Mouse (Mus musculus): ENCODE results near the gene Gm49405. TPM values are rescaled to one million over a fixed set of nuclear protein-coding genes. Genes with fewer than 3 reads are reported as not detected.
"Not testable (repeated sequence)": the region's sequence is repeated elsewhere in the genome, so short reads cannot be mapped to it uniquely, and the experiment has no call there.

Gene Gm49405
- polyA plus RNA-seq (2012; rRNA removed) = 4.8 and 5.5 TPM in 2 replicates

GRCm38 (mm10) chr19:4000119-4000900 lies at the start of gene Gm49405, which contains the start of gene Nudt8:
Gene Gm49405 (plus strand): TSS chr19:4000626.
Gene Nudt8 (plus strand): TSS chr19:4000580.
- TF ChIP-seq CTCF (IDR thresholded peaks at IDR 0.05; ENCODE audit: borderline replicate concordance, insufficient read depth, low read depth, low read length) = peak; percentile 70; the same call in 1 of the 2 replicates
- peak; percentile 94 for TF ChIP-seq POLR2A (IDR thresholded peaks at IDR 0.05; ENCODE audit: borderline replicate concordance, insufficient read depth, low read length)
- DNase-seq = peak; percentile 97 to 98
- under 1% methylated on average over 64 of the region's 64 CpGs for WGBS

GRCm38 (mm10) chr19:3951461-3951860 lies 49.0 kb upstream of the Gm49405 start:
- H3K27ac ChIP-seq (ENCODE audit: insufficient read depth, low read length) = no peak overlapping the region
- no peak for TF ChIP-seq CTCF (IDR thresholded peaks at IDR 0.05; ENCODE audit: borderline replicate concordance, insufficient read depth, low read depth, low read length)
- TF ChIP-seq POLR2A (IDR thresholded peaks at IDR 0.05; ENCODE audit: borderline replicate concordance, insufficient read depth, low read length) = no peak
- H3K4me3 ChIP-seq (replicated peaks; ENCODE audit: insufficient read depth, low read depth, low read length) = no peak overlapping the region
- no peaks in the 10 kb centered on the region for H3K27me3 ChIP-seq (ENCODE audit: control insufficient read depth, insufficient read depth, low read length)
- H3K4me1 ChIP-seq (ENCODE audit: control insufficient read depth, insufficient read depth, low read length) = peaks cover 3% of the 10 kb centered on the region; the same call in 1 of the 2 replicates
- DNase-seq = no peak

More at GRCm38 (mm10) chr19:4000119-4000900, at the start of gene Gm49405, which contains the start of gene Nudt8:
- no peaks in the 10 kb centered on the region for H3K27me3 ChIP-seq (ENCODE audit: control insufficient read depth, insufficient read depth, low read length)
- peaks cover 9% of the 10 kb centered on the region; the same call in 1 of the 2 replicates for H3K4me1 ChIP-seq (ENCODE audit: control insufficient read depth, insufficient read depth, low read length)
- H3K27ac ChIP-seq (ENCODE audit: insufficient read depth, low read length) = peak within 1 kb of the TSS; percentile 71
- peak within 1 kb of the TSS; percentile 52 for H3K4me3 ChIP-seq (replicated peaks; ENCODE audit: insufficient read depth, low read depth, low read length)

- Histone ChIP-seq H3K27ac (ENCODE audit: insufficient read depth, low read length) (no peak overlapping the region), H3K4me3 (replicated peaks; ENCODE audit: insufficient read depth, low read depth, low read length) (no peak overlapping the region), H3K27me3 (ENCODE audit: control insufficient read depth, insufficient read depth, low read length) (no peaks in the 10 kb centered on the region), H3K4me1 (ENCODE audit: control insufficient read depth, insufficient read depth, low read length) (peaks cover 3% of the 10 kb centered on the region; the same call in 1 of the 2 replicates)
- TF ChIP-seq CTCF (IDR thresholded peaks at IDR 0.05; ENCODE audit: borderline replicate concordance, insufficient read depth, low read depth, low read length) (no peak), POLR2A (IDR thresholded peaks at IDR 0.05; ENCODE audit: borderline replicate concordance, insufficient read depth, low read length) (no peak)
- 65% methylated on average over 1 of the region's 1 CpGs for WGBS
- DNase-seq = no peak
These were observed 48.3 kb upstream of the Gm49405 start for GRCm38 (mm10) chr19:3952099-3952498.

- DNase-seq = no peak
- no peaks in the 10 kb centered on the region for H3K27me3 ChIP-seq (ENCODE audit: control insufficient read depth, insufficient read depth, low read length)
- H3K27ac ChIP-seq (ENCODE audit: insufficient read depth, low read length) = no peak overlapping the region
- no peak overlapping the region for H3K4me3 ChIP-seq (replicated peaks; ENCODE audit: insufficient read depth, low read depth, low read length)
- 64% methylated on average over 3 of the region's 3 CpGs for WGBS
- peaks cover 7% of the 10 kb centered on the region; the same call in 1 of the 2 replicates for H3K4me1 ChIP-seq (ENCODE audit: control insufficient read depth, insufficient read depth, low read length)
- TF ChIP-seq POLR2A (IDR thresholded peaks at IDR 0.05; ENCODE audit: borderline replicate concordance, insufficient read depth, low read length) (no peak), CTCF (IDR thresholded peaks at IDR 0.05; ENCODE audit: borderline replicate concordance, insufficient read depth, low read depth, low read length) (no peak)
These were observed 45.4 kb upstream of the Gm49405 start for GRCm38 (mm10) chr19:3955033-3955432.

GRCm38 (mm10) chr19:3955804-3956203 lies 44.6 kb upstream of the Gm49405 start:
- 12% methylated on average over 4 of the region's 4 CpGs for WGBS
- no peak overlapping the region for H3K4me3 ChIP-seq (replicated peaks; ENCODE audit: insufficient read depth, low read depth, low read length)
- TF ChIP-seq POLR2A (IDR thresholded peaks at IDR 0.05; ENCODE audit: borderline replicate concordance, insufficient read depth, low read length) (no peak), CTCF (IDR thresholded peaks at IDR 0.05; ENCODE audit: borderline replicate concordance, insufficient read depth, low read depth, low read length) (no peak)
- peak; percentile 21 to 27 for DNase-seq
- no peak overlapping the region for H3K27ac ChIP-seq (ENCODE audit: insufficient read depth, low read length)
- no peaks in the 10 kb centered on the region for H3K27me3 ChIP-seq (ENCODE audit: control insufficient read depth, insufficient read depth, low read length)
- H3K4me1 ChIP-seq (ENCODE audit: control insufficient read depth, insufficient read depth, low read length) = peaks cover 7% of the 10 kb centered on the region; the same call in 1 of the 2 replicates

GRCm38 (mm10) chr19:3957296-3958036 lies 43.0 kb upstream of the Gm49405 start:
- H3K27ac ChIP-seq (ENCODE audit: insufficient read depth, low read length); H3K4me3 ChIP-seq (replicated peaks; ENCODE audit: insufficient read depth, low read depth, low read length); DNase-seq; H3K4me1 ChIP-seq (ENCODE audit: control insufficient read depth, insufficient read depth, low read length); H3K27me3 ChIP-seq (ENCODE audit: control insufficient read depth, insufficient read depth, low read length): not testable (repeated sequence)
- 72% methylated on average over 5 of the region's 5 CpGs for WGBS

GRCm38 (mm10) chr19:3958470-3958869 lies 42.0 kb upstream of the Gm49405 start, which contains the start of gene Aldh3b3:
Gene Aldh3b3 (plus strand): TSS chr19:3958645.
- Histone ChIP-seq H3K4me3 (replicated peaks; ENCODE audit: insufficient read depth, low read depth, low read length) (no peak within 1 kb of the TSS), H3K27me3 (ENCODE audit: control insufficient read depth, insufficient read depth, low read length) (no peaks in the 10 kb centered on the region), H3K27ac (ENCODE audit: insufficient read depth, low read length) (no peak within 1 kb of the TSS), H3K4me1 (ENCODE audit: control insufficient read depth, insufficient read depth, low read length) (peaks cover 7% of the 10 kb centered on the region; the same call in 1 of the 2 replicates)
- TF ChIP-seq POLR2A (IDR thresholded peaks at IDR 0.05; ENCODE audit: borderline replicate concordance, insufficient read depth, low read length) (no peak), CTCF (IDR thresholded peaks at IDR 0.05; ENCODE audit: borderline replicate concordance, insufficient read depth, low read depth, low read length) (no peak)
- DNase-seq = no peak
- WGBS = 41% methylated on average over 4 of the region's 4 CpGs
